Mouse (Mus musculus): ENCODE data around the gene Tmem216.

DNA sequence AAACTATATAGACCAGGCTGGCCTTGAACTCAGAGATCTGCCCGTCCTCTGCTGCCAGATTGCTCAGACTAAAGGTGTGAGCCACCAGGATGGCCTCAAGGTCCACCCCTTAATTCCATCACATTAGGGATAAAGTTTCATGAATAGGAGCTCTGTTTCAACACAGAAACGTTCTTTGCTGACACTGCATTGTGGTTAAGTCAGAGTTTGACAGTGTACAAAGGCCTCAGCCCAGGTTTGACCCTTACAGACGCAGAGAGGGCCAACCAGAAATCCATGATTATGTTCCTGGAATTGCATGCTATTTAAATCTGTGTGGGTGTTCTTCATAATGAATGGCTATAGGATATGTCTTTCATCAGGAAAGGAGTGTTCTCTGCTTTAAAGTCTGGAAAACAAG, 34.3 kb upstream of the Tmem216 start:
- no peak for TF ChIP-seq POLR2A (IDR thresholded peaks at IDR 0.05; ENCODE audit: insufficient read length, low read depth)
- no peak for TF ChIP-seq E2F4 (IDR thresholded peaks at IDR 0.05; ENCODE audit: insufficient read depth)
- no peak for TF ChIP-seq TCF3 (IDR thresholded peaks at IDR 0.05; ENCODE audit: insufficient read length, low read depth)
- no peak for TF ChIP-seq CEBPB (IDR thresholded peaks at IDR 0.05; ENCODE audit: insufficient read depth, poor library complexity, severe bottlenecking)
- no peak for TF ChIP-seq TCF12 (IDR thresholded peaks at IDR 0.05; ENCODE audit: insufficient read depth, poor library complexity, severe bottlenecking)
- no peak for TF ChIP-seq MAX (IDR thresholded peaks at IDR 0.05; ENCODE audit: low read depth)

Measured in myocyte (in vitro differentiated cells).